Mouse (Mus musculus) c-Kit-negative CD71-positive TER-119-positive erythroid progenitor cells, embryonic 14.5 days (primary cell): ENCODE results near the gene Gsta3.

Source experiments
- DNase-seq: peaks from one replicate; pipeline ENCODE4 v3.0.0-alpha.2; 2013; ENCODE audit warnings: low read depth, low spot score

Gsta3 gene

DNA sequence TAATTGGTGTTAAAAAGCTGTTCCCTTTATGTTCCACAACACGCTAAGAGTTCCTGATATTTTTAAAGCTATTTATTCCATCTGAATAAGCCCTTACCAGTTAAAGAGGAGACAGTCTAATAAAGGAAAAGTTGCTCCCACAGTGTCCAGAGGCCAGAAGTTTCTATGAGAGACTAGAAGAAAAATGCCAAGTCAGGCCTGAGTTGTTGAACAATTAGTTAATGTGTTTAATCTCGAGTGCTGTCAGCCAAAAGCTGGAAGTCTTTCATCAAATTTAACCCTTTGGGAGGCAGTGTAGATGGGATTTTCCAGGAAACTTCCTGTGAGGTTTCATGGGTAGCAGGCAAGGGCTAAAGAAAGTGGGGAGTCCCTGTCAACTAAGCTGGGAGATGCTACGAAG is 59.4 kb downstream of the Gsta3 start:
- no peak for DNase-seq

- DNase-seq = no peak
These were observed 61.3 kb downstream of the Gsta3 start for GRCm38 (mm10) chr1:21301686-21302085.

DNA sequence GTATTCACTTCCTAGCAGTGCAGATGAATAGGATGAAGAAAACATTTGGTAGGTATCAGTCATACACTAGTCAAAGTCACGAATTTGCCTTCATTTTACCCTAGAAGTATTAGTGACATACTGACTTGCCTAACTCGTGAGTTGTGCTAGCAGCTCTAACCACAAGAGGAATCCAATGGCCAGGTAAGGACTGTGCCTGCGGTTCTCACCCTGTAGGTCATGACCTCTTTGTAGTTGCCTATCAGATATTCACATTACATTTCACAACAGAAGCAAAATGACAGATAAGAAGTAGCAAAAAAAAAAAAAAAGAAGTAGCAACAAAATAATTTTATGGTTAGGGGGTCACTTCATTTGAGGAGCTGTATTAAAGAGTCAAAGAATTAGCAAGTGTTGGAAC is 63.8 kb downstream of the Gsta3 start:
- DNase-seq = no peak

- no peak for DNase-seq
These were observed 64.3 kb downstream of the Gsta3 start for GRCm38 (mm10) chr1:21304646-21305045.

DNA sequence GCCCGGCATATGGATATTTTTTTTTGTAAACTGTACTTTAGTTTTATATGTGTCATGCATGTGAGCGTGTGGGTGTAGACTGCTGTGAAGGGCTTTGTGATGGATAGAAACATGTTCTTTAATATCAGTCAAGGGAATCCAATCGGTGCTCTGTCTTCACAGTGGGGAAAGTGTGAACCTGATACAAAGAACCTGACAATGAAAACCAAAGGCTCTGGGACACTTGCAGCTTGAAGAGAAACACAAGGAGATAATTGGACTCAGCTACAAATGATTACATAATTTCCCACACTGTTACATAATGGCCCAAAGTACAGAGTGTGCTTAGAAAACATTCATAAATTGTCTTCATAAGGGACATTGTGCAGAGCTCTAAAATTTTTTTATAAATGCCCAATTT is 65.1 kb downstream of the Gsta3 start:
- DNase-seq = no peak

DNA sequence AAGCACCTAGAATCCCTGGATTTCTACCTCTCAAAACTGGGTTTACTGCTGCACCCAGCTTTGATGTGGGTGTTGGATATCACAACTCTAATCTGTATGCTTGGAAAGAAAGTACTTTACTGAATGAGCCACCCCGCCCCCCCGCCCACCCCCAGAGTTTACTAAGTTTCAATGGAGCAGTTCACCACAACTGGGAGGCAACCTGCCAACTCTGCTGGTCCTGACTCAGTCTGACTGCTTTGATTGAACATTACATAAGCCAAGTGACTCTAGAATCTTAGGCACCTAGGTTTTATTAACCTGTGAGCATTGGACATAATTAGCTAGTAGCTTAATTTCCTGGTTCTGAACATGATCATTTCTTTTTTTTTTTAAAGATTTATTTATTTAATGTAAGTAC is 73.9 kb downstream of the Gsta3 start:
- DNase-seq = no peak
